Mouse (Mus musculus) forebrain, embryonic 11.5 days (tissue): ENCODE measurements around the gene Invs. TPM values are rescaled to one million over a fixed set of nuclear protein-coding genes. Genes with fewer than 3 reads are reported as not detected.

Experiments used
- ATAC-seq: fragments of 200-750 bp; cut with Nextera tagmentation; replicated peaks from 2 replicates; pipeline ENCODE4 v1.8.0; 2017; ENCODE audit warnings: moderate TSS enrichment; ENCODE audit not compliant: low FRiP score
- DNase-seq: peaks from one replicate; pipeline ENCODE4 v3.0.0-alpha.2; 2017; ENCODE audit warnings: low spot score
- H3K27ac ChIP-seq: fragments of 300-500 bp; sonication (generic); 2 replicates; pipeline ENCODE4 v1.5.1; 2014; ENCODE audit warnings: low read depth, low read length
- H3K27me3 ChIP-seq: fragments of 300-500 bp; sonication (generic); 2 replicates; pipeline ENCODE4 v1.6.1; 2014; ENCODE audit warnings: mild to moderate bottlenecking, low read length, mixed read lengths; ENCODE audit not compliant: control insufficient read depth, insufficient read depth
- H3K36me3 ChIP-seq: fragments of 300-500 bp; sonication (generic); 2 replicates; pipeline ENCODE4 v1.6.1; 2014; ENCODE audit warnings: mild to moderate bottlenecking, low read length, moderate library complexity, mixed read lengths; ENCODE audit not compliant: control insufficient read depth, insufficient read depth
- H3K4me1 ChIP-seq: fragments of 300-500 bp; sonication (generic); replicated peaks from 2 replicates; pipeline ENCODE4 v1.6.1; 2014; ENCODE audit warnings: low read length, mixed read lengths; ENCODE audit not compliant: control insufficient read depth, insufficient read depth
- H3K4me2 ChIP-seq: fragments of 300-500 bp; sonication (generic); 2 replicates; pipeline ENCODE4 v1.6.1; 2014; ENCODE audit warnings: low read depth, mild to moderate bottlenecking, low read length, moderate library complexity, mixed read lengths; ENCODE audit not compliant: severe bottlenecking
- H3K4me3 ChIP-seq: fragments of 300-500 bp; sonication (generic); 2 replicates; pipeline ENCODE4 v1.5.1; 2014; ENCODE audit warnings: low read depth, low read length
- H3K9ac ChIP-seq: fragments of 300-500 bp; sonication (generic); 2 replicates; pipeline ENCODE4 v1.6.1; 2014; ENCODE audit warnings: low read length
- H3K9me3 ChIP-seq: fragments of 300-500 bp; sonication (generic); 2 replicates; pipeline ENCODE4 v1.6.1; 2016; ENCODE audit warnings: low read length, mixed read lengths; ENCODE audit not compliant: control insufficient read depth
- WGBS: fragments of 180-500 bp; shearing (Covaris S2); extraction: QIAGEN DNeasy Blood & Tissue Kit; methylation state at CpG from one replicate; pipeline ENCODE4 v1.1.7; 2014; 5-methylcytosine and 5-hydroxymethylcytosine counted together
- polyA plus RNA-seq: library from polyadenylated mRNA; unstranded; fragments of >200 nt; fragmentation: Nextera tagmentation; extraction: Ambion mirVana; gene quantifications from 2 replicates; pipeline ENCODE4 v1.2.1, GENCODE M21; 2014

Invs gene
- polyA plus RNA-seq, 1 experiment from 2014 or later, result 9.8 TPM

GRCm38 (mm10) chr4:48334927-48335763, 55.6 kb downstream of the Invs start:
- Histone ChIP-seq H3K27ac (no peak overlapping the region), H3K9ac (no peak overlapping the region), H3K4me3 (no peak overlapping the region), H3K4me1 (peaks cover 5% of the 10 kb centered on the region; the same call in 1 of the 2 replicates), H3K9me3 (no peaks in the 10 kb centered on the region), H3K4me2 (no peak overlapping the region), H3K27me3 (no peaks in the 10 kb centered on the region; the same call in 1 of the 2 replicates), H3K36me3 (no peaks in the 10 kb centered on the region)
- peak; percentile 52 for DNase-seq
- peak; percentile 85 for ATAC-seq
- 6% methylated on average over 7 of the region's 7 CpGs for WGBS

- H3K4me3 ChIP-seq, result no peak overlapping the region
- no peaks in the 10 kb centered on the region for H3K9me3 ChIP-seq
- H3K27me3 ChIP-seq, result no peaks in the 10 kb centered on the region; the same call in 1 of the 2 replicates
- H3K4me1 ChIP-seq, result no peaks in the 10 kb centered on the region
- 84% methylated on average over 4 of the region's 4 CpGs for WGBS
- no peak overlapping the region for H3K4me2 ChIP-seq
- H3K27ac ChIP-seq, result no peak overlapping the region
- ATAC-seq (no peak), DNase-seq (no peak)
- no peak overlapping the region for H3K9ac ChIP-seq
- no peaks in the 10 kb centered on the region for H3K36me3 ChIP-seq
Observed at GRCm38 (mm10) chr4:48342705-48343104, 63.1 kb downstream of the Invs start.

DNA sequence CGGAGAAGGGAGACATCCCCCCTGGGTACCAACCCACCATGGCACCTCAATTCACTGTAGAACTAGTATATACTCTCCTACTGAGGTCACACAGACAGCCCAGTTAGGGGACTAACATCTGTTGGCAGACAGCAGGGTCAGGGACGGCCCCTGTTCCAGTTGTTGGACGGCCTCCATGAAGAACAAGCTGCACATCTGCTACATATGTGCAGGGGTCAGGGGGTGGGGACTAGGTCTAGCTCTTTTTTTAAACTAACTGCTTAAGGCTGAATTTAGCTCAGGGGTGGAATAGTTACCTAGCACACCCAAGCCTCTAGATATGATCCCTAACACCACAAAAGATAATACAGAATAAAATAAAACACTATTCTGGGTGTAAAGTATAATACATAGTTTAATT, 82.8 kb downstream of the Invs start:
- Histone ChIP-seq H3K9me3 (no peaks in the 10 kb centered on the region), H3K4me2 (no peak overlapping the region), H3K36me3 (no peaks in the 10 kb centered on the region), H3K27me3 (no peaks in the 10 kb centered on the region), H3K9ac (no peak overlapping the region), H3K27ac (no peak overlapping the region), H3K4me1 (no peaks in the 10 kb centered on the region), H3K4me3 (no peak overlapping the region)
- WGBS, result 85% methylated on average over 3 of the region's 3 CpGs
- ATAC-seq (no peak), DNase-seq (no peak)

GRCm38 (mm10) chr4:48371037-48371436, 91.5 kb downstream of the Invs start:
- Histone ChIP-seq H3K36me3 (no peaks in the 10 kb centered on the region), H3K27ac (no peak overlapping the region), H3K4me1 (no peaks in the 10 kb centered on the region), H3K9ac (no peak overlapping the region), H3K27me3 (no peaks in the 10 kb centered on the region), H3K9me3 (no peaks in the 10 kb centered on the region), H3K4me2 (no peak overlapping the region), H3K4me3 (no peak overlapping the region)
- no peak for ATAC-seq
- DNase-seq, result no peak
- WGBS, result 88% methylated on average over 1 of the region's 1 CpGs

GRCm38 (mm10) chr4:48380940-48381339, 101.4 kb downstream of the Invs start:
- Histone ChIP-seq H3K4me3 (no peak overlapping the region), H3K9me3 (no peaks in the 10 kb centered on the region), H3K9ac (no peak overlapping the region), H3K27ac (no peak overlapping the region), H3K27me3 (no peaks in the 10 kb centered on the region), H3K4me2 (no peak overlapping the region), H3K36me3 (no peaks in the 10 kb centered on the region), H3K4me1 (no peaks in the 10 kb centered on the region)
- ATAC-seq (no peak), DNase-seq (peak; percentile 74)
- 3% methylated on average over 2 of the region's 2 CpGs for WGBS

GRCm38 (mm10) chr4:48382506-48382905, 102.9 kb downstream of the Invs start:
- no peak overlapping the region for H3K4me3 ChIP-seq
- WGBS, result 81% methylated on average over 5 of the region's 5 CpGs

GRCm38 (mm10) chr4:48396949-48397348, 117.4 kb downstream of the Invs start:
- 93% methylated on average over 3 of the region's 3 CpGs for WGBS
- H3K4me1 ChIP-seq, result no peaks in the 10 kb centered on the region

More at GRCm38 (mm10) chr4:48382506-48382905, 102.9 kb downstream of the Invs start:
- no peaks in the 10 kb centered on the region for H3K4me1 ChIP-seq
- H3K27me3 ChIP-seq, result no peaks in the 10 kb centered on the region
- DNase-seq (no peak), ATAC-seq (no peak)
- H3K9ac ChIP-seq, result no peak overlapping the region
- H3K36me3 ChIP-seq, result no peaks in the 10 kb centered on the region
- no peaks in the 10 kb centered on the region for H3K9me3 ChIP-seq
- no peak overlapping the region for H3K27ac ChIP-seq
- H3K4me2 ChIP-seq, result no peak overlapping the region

DNA sequence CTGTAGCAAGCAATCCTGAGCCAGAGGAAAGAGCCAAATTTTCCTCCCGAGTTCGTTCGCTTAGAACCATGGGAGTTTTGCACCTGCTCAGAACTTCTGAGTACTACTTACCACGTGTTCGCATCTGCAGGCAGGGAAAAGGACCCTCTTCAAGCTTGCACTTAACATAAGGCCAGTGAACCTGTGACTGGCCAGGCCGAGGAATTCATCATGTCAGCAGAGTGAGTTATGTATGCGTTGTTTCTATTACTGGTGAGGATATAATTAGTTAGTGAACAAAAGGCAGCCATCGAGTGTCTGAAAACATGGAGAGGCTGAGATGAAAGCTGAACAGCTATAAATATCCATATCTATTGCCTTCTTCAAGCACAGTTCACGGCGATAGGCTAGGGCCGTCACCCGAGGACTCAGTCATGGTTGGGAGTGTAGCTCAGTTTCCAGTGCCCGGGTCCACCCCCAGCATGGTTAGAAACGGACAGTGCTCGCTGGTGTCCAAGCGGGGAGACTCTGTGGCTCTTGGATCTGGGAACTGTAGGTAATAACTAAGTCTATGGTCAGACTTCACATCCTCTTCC, 123.6 kb downstream of the Invs start:
- ATAC-seq, result no peak
- Histone ChIP-seq H3K4me2 (no peak overlapping the region), H3K4me3 (no peak overlapping the region), H3K9ac (no peak overlapping the region), H3K4me1 (no peaks in the 10 kb centered on the region), H3K36me3 (no peaks in the 10 kb centered on the region), H3K27me3 (no peaks in the 10 kb centered on the region), H3K27ac (no peak overlapping the region), H3K9me3 (no peaks in the 10 kb centered on the region)
- WGBS, result 82% methylated on average over 16 of the region's 16 CpGs
- no peak for DNase-seq

More at GRCm38 (mm10) chr4:48396949-48397348, 117.4 kb downstream of the Invs start:
- no peak overlapping the region for H3K4me3 ChIP-seq
- DNase-seq (no peak), ATAC-seq (no peak)
- H3K27me3 ChIP-seq, result no peaks in the 10 kb centered on the region
- no peaks in the 10 kb centered on the region for H3K36me3 ChIP-seq
- no peaks in the 10 kb centered on the region for H3K9me3 ChIP-seq
- no peak overlapping the region for H3K27ac ChIP-seq
- H3K9ac ChIP-seq, result no peak overlapping the region
- no peak overlapping the region for H3K4me2 ChIP-seq
